Mouse (Mus musculus): Measurements from ENCODE around the gene Rpl3.

DNA sequence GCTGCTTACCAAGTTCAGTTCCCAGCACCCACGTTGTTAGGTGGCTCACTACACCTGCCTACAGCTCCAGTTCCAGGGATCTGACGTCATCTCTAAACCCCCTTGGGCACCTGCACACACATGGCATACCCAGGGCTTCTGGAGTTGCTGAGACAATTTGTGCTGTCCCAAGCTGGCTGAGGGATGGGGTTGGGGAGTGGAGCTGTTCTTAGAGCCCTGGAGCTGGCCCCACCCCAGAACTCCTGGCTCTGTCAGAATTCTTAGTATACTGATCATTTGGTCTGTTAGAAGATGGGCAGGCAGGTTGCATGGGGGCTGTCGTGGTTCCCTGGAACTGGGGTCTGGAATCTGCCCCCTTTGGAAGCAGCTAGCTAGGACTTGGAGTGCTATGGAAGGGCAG is 8.5 kb upstream of the Rpl3 start:
- TF ChIP-seq CTCF (IDR thresholded peaks at IDR 0.05; ENCODE audit: low read depth, low read length) (no peak), GATA1 (IDR thresholded peaks at IDR 0.05; ENCODE audit: borderline replicate concordance, low read length) (no peak), TAL1 (conservative IDR thresholded peaks at IDR 0.05; ENCODE audit: low read depth, low read length) (no peak)
